14 mouse cellular contexts compared by ENCODE assay signal in genomic region chr3:121891338-121891737, GRCm38 (mm10).
A peak's percentile ranks its signal among the peaks of the same experiment; 100 is the strongest.
DNase-seq lines count a peak whose midpoint lies in the region; ATAC-seq and TF ChIP-seq lines count a peak whose summit lies in the region.
"Had no signal": no experiment of that assay in that cellular context is flagged by ENCODE, and none has a peak within 500 bp of the region (broad histone marks: within the 10 kb centered on the region; RNA-seq: fewer than 3 reads in every experiment).

No protein-coding gene starts in this region.

- H3K9me3 ChIP-seq in liver, embryonic 11.5 days (ENCODE audit: control insufficient read depth, low read length), result no peaks in the 10 kb centered on the region
- H3K9me3 ChIP-seq in heart, embryonic 13.5 days, result no peaks in the 10 kb centered on the region
- H3K9me3 ChIP-seq in kidney, postnatal 0 days (replicated peaks; ENCODE audit: low read length), result no peaks in the 10 kb centered on the region
- no peaks in the 10 kb centered on the region for H3K9me3 ChIP-seq in forebrain, embryonic 10.5 days
- H3K9me3 ChIP-seq: forebrain, embryonic 13.5 days; limb, embryonic 15.5 days; midbrain, embryonic 13.5 days; neural tube, embryonic 13.5 days had no signal

- H3K4me2 ChIP-seq in liver, embryonic 11.5 days, result peak overlapping the region; percentile 27
- H3K4me2 ChIP-seq in heart, embryonic 13.5 days, result peak overlapping the region; percentile 67
- peak overlapping the region; percentile 8; the same call in 1 of the 2 replicates for H3K4me2 ChIP-seq in kidney, postnatal 0 days (ENCODE audit: low read length)
- H3K4me2 ChIP-seq: forebrain, embryonic 13.5 days; limb, embryonic 15.5 days; midbrain, embryonic 13.5 days; neural tube, embryonic 13.5 days had no signal

- WGBS in liver, embryonic 11.5 days, result 31% methylated on average over 9 of the region's 9 CpGs
- 14% methylated on average over 9 of the region's 9 CpGs for WGBS in heart, embryonic 13.5 days
- WGBS in kidney, postnatal 0 days, result 29% methylated on average over 9 of the region's 9 CpGs
- 54% methylated on average over 9 of the region's 9 CpGs for WGBS in forebrain, embryonic 10.5 days

- no peak for TF ChIP-seq CTCF in kidney, postnatal 0 days (IDR thresholded peaks at IDR 0.05; ENCODE audit: low read depth)

- no peaks in the 10 kb centered on the region for H3K36me3 ChIP-seq in liver, embryonic 11.5 days (ENCODE audit: control insufficient read depth, insufficient read depth, low read length)
- no peaks in the 10 kb centered on the region for H3K36me3 ChIP-seq in heart, embryonic 13.5 days
- no peaks in the 10 kb centered on the region for H3K36me3 ChIP-seq in kidney, postnatal 0 days (ENCODE audit: insufficient read depth, low read length)
- no peaks in the 10 kb centered on the region for H3K36me3 ChIP-seq in forebrain, embryonic 10.5 days (replicated peaks)
- H3K36me3 ChIP-seq: limb, embryonic 15.5 days; midbrain, embryonic 13.5 days; neural tube, embryonic 13.5 days had no signal

- H3K27me3 ChIP-seq in liver, embryonic 11.5 days (replicated peaks; ENCODE audit: control insufficient read depth, insufficient read depth, low read length), result no peaks in the 10 kb centered on the region
- no peaks in the 10 kb centered on the region for H3K27me3 ChIP-seq in heart, embryonic 13.5 days (replicated peaks)
- no peaks in the 10 kb centered on the region for H3K27me3 ChIP-seq in kidney, postnatal 0 days (ENCODE audit: insufficient read depth, low read length)
- peaks cover 61% of the 10 kb centered on the region for H3K27me3 ChIP-seq in forebrain, embryonic 10.5 days (ENCODE audit: poor library complexity, severe bottlenecking)

- H3K4me3 ChIP-seq in liver, embryonic 11.5 days (ENCODE audit: low read depth, low read length), result no peak overlapping the region
- peak overlapping the region; percentile 42 for H3K4me3 ChIP-seq in heart, embryonic 13.5 days
- no peak overlapping the region for H3K4me3 ChIP-seq in kidney, postnatal 0 days (replicated peaks; ENCODE audit: low read depth, low read length)
- no peak overlapping the region for H3K4me3 ChIP-seq in forebrain, embryonic 10.5 days
- H3K4me3 ChIP-seq: forebrain, embryonic 13.5 days; limb, embryonic 15.5 days; midbrain, embryonic 13.5 days; neural tube, embryonic 13.5 days had no signal

- no peak overlapping the region for H3K27ac ChIP-seq in liver, embryonic 11.5 days (ENCODE audit: low read depth, low read length)
- H3K27ac ChIP-seq in heart, embryonic 13.5 days (replicated peaks), result peak overlapping the region; percentile 82
- H3K27ac ChIP-seq in kidney, postnatal 0 days, result peak overlapping the region; percentile 26; the same call in 1 of the 2 replicates
- H3K27ac ChIP-seq in forebrain, embryonic 10.5 days, result no peak overlapping the region
- H3K27ac ChIP-seq: forebrain, embryonic 13.5 days; limb, embryonic 15.5 days; midbrain, embryonic 13.5 days; neural tube, embryonic 13.5 days had no signal

- no peak overlapping the region for H3K9ac ChIP-seq in liver, embryonic 11.5 days (ENCODE audit: low read depth, low read length)
- peak overlapping the region; percentile 68 for H3K9ac ChIP-seq in heart, embryonic 13.5 days
- no peak overlapping the region for H3K9ac ChIP-seq in kidney, postnatal 0 days (ENCODE audit: low read depth, low read length)
- H3K9ac ChIP-seq: forebrain, embryonic 13.5 days; limb, embryonic 15.5 days; midbrain, embryonic 13.5 days; neural tube, embryonic 13.5 days had no signal

- peaks cover 7% of the 10 kb centered on the region; the same call in 1 of the 2 replicates for H3K4me1 ChIP-seq in liver, embryonic 11.5 days (replicated peaks; ENCODE audit: control insufficient read depth, insufficient read depth, low read length)
- peaks cover 53% of the 10 kb centered on the region for H3K4me1 ChIP-seq in heart, embryonic 13.5 days
- H3K4me1 ChIP-seq in kidney, postnatal 0 days (replicated peaks; ENCODE audit: insufficient read depth, low read length), result peaks cover 13% of the 10 kb centered on the region
- H3K4me1 ChIP-seq in forebrain, embryonic 10.5 days, result peaks cover 33% of the 10 kb centered on the region

- no peak for DNase-seq in liver, embryonic 11.5 days (ENCODE audit: low spot score)
- DNase-seq in liver, result no peak
- DNase-seq in kidney, postnatal 0 days (ENCODE audit: low spot score), result peak; percentile 55
- peak; percentile 37 for DNase-seq in lung, postnatal 25 days (ENCODE audit: low spot score)
- DNase-seq in forebrain, embryonic 10.5 days (ENCODE audit: extremely low spot score, low spot score), result no peak
- DNase-seq in B cell, adult 2 months, result no peak
- DNase-seq: gastrocnemius, postnatal 25 days; right cerebral cortex, postnatal 25 days had no signal

- ATAC-seq in liver, embryonic 11.5 days (replicated peaks; ENCODE audit: low FRiP score), result no peak
- no peak for ATAC-seq in heart, embryonic 13.5 days (ENCODE audit: extremely low read depth, insufficient number of reproducible peaks, low FRiP score, low TSS enrichment)
- ATAC-seq in kidney, postnatal 0 days (replicated peaks; ENCODE audit: low FRiP score, low read depth), result no peak
- no peak for ATAC-seq in erythroblast, adult 5-6 weeks (replicated peaks; ENCODE audit: low FRiP score, poor library complexity, severe bottlenecking)
- ATAC-seq: forebrain, embryonic 13.5 days; midbrain, embryonic 13.5 days had no signal

Comparison
In these comparisons a context has a peak if more than half of its experiments do, and no peak if none do; other contexts are left out.
1. DNase-seq: peak in kidney, postnatal 0 days (single experiment) and lung, postnatal 25 days (single experiment); none in liver, embryonic 11.5 days (single experiment), liver (single experiment), forebrain, embryonic 10.5 days (single experiment) and B cell, adult 2 months (0 of 2).
2. H3K27ac ChIP-seq: peak in heart, embryonic 13.5 days (single experiment) and kidney, postnatal 0 days (single experiment); none in liver, embryonic 11.5 days (single experiment) and forebrain, embryonic 10.5 days (single experiment).
3. H3K4me2 ChIP-seq: peak in every context shown above with its lines; median percentile 67 in heart, embryonic 13.5 days; 27 in liver, embryonic 11.5 days; 8 in kidney, postnatal 0 days.